Mouse (Mus musculus): ENCODE data around the gene Proser3. TPM values are rescaled to one million over a fixed set of nuclear protein-coding genes. Genes with fewer than 3 reads are reported as not detected.

Gene Proser3
- polyA plus RNA-seq, 1 experiment from 2014 or later: 8.0 TPM

DNA sequence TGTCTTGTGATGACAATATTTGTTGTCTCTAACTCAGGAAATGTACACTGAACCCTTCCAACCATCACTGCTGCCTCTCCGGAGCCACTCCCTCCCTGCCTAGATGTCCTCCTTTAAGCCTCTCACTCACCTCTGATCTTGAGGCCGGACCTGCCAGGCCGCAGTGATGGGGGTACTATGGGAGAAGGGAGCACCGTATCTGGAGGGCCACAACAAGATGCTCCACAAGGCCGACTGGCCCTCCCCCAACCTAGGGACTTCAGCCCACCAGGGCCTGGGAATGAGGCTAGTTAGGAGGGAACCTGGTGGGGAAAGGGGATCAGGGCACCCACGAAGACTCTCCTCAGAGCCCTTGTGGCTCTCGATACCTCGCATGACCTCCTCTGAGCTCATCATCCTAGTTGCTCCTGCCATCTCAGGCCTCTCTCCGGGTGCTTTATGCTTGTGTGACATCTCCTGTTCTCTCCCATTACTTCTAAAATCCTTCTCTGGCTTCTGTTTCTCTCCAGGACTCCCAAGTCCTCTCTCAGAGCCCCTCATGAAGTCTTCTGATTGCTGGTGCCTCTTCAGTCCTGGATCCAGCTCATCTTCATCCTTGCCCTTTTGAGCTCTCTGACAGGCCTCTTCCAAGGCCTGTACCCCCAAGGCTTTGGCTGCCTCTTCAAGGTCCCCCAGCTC lies 39.0 kb upstream of the Proser3 start:
- Histone ChIP-seq H3K4me1 (replicated peaks) (peaks cover 22% of the 10 kb centered on the region), H3K9me3 (replicated peaks) (no peaks in the 10 kb centered on the region), H3K9ac (no peak overlapping the region), H3K27me3 (0 out of 2 replicates have a peak, but pooled peaks cover 2% of the 10 kb centered on the region), H3K4me3 (no peak overlapping the region), H3K4me2 (no peak overlapping the region), H3K36me3 (peaks cover 3% of the 10 kb centered on the region; the same call in 1 of the 2 replicates), H3K27ac (no peak overlapping the region)
- WGBS: 77% methylated on average over 9 of the region's 9 CpGs
- ATAC-seq (replicated peaks; ENCODE audit: insufficient number of reproducible peaks, insufficient read depth, low FRiP score, low read depth): no peak

DNA sequence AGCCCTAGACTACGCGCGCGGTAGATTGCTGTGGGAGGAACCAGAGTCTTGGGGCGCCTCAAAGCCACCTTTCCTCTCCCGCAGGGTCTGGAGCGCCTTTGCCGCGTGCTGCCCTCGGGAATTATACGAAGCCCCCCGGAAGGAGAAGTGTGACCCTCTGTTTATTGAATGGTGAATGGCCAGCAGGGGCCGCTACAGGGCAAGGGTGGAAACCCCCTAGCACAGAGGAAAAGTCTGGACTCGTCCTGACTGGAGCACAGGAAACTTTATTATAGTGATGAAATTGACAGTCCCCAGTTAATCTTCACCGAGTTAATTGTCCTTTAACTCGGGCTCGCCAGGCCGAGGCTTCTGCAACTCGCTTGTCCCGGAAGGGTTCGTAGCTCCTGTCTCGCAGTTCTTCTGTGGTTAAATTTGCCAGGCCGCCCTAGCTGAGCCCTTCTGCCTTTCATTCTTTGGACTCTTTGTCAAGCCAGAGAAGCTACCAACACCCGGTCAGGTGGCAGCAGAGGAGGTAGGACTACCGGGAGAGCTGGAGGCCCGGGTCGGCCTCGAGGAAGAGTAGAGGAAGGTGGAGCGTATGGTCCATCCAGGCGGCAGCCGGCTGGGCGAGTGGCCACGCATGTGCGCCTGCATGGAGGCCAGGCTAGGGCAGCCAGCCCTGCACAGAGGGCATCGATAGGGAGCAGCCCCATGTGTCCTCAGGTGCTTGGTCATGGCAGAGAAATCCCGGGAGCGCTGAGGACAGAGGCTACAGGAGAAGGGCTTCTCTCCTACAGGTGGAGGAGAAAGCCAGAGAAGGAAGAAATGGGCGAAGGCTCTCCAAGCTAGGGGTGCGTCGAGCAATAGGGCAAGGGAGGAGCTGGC lies 37.6 kb upstream of the Proser3 start:
- Histone ChIP-seq H3K4me3 (peak overlapping the region; percentile 99), H3K27ac (peak overlapping the region; percentile 95), H3K4me2 (peak overlapping the region; percentile 87), H3K9ac (peak overlapping the region; percentile 99), H3K9me3 (replicated peaks) (no peaks in the 10 kb centered on the region), H3K27me3 (0 out of 2 replicates have a peak, but pooled peaks cover 2% of the 10 kb centered on the region), H3K36me3 (peaks cover 11% of the 10 kb centered on the region), H3K4me1 (replicated peaks) (peaks cover 22% of the 10 kb centered on the region)
- peak; percentile 62 for ATAC-seq (replicated peaks; ENCODE audit: insufficient number of reproducible peaks, insufficient read depth, low FRiP score, low read depth)
- WGBS: 27% methylated on average over 40 of the region's 40 CpGs

DNA sequence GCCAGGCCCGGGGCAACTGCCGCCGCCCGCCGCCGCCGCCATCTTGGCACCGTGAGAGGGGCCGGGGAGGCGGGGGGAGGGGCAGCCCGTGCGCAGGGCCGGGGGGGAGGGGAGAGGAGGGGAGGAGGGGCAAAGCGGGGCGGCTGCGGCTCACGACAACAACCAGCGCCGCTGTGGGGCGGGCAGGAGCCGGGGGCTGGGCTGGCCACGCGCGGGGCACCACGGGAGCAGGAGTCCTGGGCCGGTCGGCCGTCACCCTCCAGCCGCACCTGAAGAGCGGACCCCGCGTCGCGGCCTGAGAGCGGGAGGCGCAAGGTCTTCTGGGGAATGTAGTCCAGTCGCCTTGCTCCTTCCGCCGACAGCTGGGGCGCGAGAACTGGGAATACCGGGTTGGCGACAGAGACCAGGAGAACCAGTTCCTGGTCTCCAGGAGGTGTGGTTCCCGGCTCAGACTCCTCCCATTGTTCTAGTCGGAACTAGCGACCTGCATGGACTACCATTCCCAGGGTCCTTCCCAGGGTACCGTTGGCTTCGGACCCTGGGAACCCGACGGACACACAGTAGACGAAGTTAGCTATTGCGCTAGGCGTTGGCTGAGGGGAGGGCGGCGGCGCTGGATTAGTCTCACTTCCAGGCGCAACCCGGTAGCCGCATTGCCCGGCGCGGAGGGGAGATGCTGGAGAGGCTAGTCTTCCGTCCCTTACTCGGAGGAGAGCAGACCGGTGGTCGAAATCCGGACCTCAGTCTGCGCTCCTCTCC lies 36.8 kb upstream of the Proser3 start, which contains the start of gene Kmt2b:
Gene Kmt2b (minus strand): TSS at position 51 of the 759 bp plus-strand sequence.
- WGBS: under 1% methylated on average over 54 of the region's 68 CpGs
- Histone ChIP-seq H3K9ac (peak within 1 kb of the TSS; percentile 99), H3K27me3 (no peaks in the 10 kb centered on the region), H3K27ac (peak within 1 kb of the TSS; percentile 95), H3K9me3 (replicated peaks) (no peaks in the 10 kb centered on the region), H3K4me2 (peak within 1 kb of the TSS; percentile 87), H3K4me1 (replicated peaks) (peaks cover 22% of the 10 kb centered on the region), H3K36me3 (peaks cover 19% of the 10 kb centered on the region), H3K4me3 (peak within 1 kb of the TSS; percentile 99)
- peak; percentile 95 for ATAC-seq (replicated peaks; ENCODE audit: insufficient number of reproducible peaks, insufficient read depth, low FRiP score, low read depth)

DNA sequence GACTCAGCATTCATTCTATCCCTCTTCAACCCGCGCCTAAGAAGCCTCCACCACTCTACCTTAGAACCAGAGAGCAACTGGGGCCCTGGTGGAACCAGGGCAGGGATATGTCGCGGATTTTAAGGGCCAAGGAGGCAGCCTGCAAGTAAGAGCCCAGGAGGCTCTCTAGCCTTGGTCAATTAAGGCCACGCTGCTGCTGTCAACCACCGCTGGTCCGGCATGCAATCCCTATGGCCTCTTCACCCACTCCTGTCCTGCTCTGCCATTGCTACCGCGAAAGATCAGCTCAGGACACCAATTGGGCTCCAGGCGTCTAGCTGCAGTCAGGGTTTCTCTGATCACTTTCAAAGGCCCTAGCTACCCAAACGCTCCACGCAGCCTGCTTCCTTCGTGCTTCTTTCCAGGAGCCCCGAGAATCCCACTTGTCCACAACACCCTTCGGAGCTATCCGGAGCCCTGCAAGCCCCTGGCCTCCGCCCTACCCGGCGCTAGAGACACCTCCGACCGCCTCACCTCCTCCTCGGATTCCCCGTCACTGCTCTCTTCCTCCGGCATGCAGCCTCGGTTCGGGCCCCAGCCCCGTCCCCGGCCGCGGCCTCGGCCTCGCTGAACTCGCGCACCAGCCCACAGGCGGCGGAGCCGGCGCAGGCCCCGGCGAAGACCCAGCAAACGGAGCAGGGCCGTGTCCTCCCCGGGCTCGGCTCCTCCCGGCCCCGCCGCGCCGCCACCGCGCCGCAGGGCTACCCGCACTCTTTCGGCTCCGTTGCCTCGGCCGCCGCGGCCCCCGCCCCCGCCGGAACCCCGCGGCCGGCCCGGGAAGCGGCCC lies 36.0 kb upstream of the Proser3 start:
- Histone ChIP-seq H3K4me2 (peak overlapping the region; percentile 87), H3K27me3 (no peaks in the 10 kb centered on the region), H3K9ac (peak overlapping the region; percentile 99), H3K36me3 (peaks cover 27% of the 10 kb centered on the region), H3K9me3 (replicated peaks) (no peaks in the 10 kb centered on the region), H3K27ac (peak overlapping the region; percentile 95), H3K4me1 (replicated peaks) (peaks cover 22% of the 10 kb centered on the region), H3K4me3 (peak overlapping the region; percentile 99)
- ATAC-seq (replicated peaks; ENCODE audit: insufficient number of reproducible peaks, insufficient read depth, low FRiP score, low read depth): peak; percentile 10
- WGBS: under 1% methylated on average over 67 of the region's 67 CpGs

DNA sequence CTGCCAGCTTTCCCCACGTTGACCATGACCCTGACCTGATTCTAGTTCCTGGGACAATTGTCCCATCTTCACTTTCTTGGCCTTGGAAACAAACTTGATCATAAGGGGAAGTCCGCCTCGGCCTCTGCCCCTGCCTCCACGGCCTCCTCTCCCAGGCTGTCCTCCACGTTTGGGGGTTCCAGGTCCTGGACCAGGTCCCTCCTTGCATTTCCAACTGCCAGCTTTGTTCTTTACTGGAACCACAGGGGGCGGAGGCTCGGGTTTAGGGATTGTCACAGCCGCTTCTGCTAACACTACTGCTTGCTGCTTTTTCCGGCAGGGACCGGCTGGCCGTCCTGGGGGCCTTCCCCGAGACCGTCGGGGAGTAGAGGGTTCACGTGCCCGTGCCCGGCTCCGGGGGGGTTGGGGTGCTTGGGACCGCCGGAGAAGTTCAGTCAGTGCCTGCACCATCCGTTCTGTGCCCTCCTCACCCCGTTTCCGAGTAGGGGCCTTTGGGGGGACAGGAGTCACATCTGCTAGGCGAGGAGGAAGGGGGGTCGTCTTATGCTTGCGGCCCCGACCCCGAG lies 34.4 kb upstream of the Proser3 start:
- peak overlapping the region; percentile 99; the same call in 1 of the 2 replicates for H3K4me3 ChIP-seq
- no peak overlapping the region for H3K27ac ChIP-seq
- H3K27me3 ChIP-seq: no peaks in the 10 kb centered on the region
- H3K4me1 ChIP-seq (replicated peaks): peaks cover 22% of the 10 kb centered on the region
- no peaks in the 10 kb centered on the region for H3K9me3 ChIP-seq (replicated peaks)
- 90% methylated on average over 28 of the region's 28 CpGs for WGBS
- ATAC-seq (replicated peaks; ENCODE audit: insufficient number of reproducible peaks, insufficient read depth, low FRiP score, low read depth): no peak
- H3K36me3 ChIP-seq: peaks cover 42% of the 10 kb centered on the region
- H3K4me2 ChIP-seq: no peak overlapping the region
- H3K9ac ChIP-seq: no peak overlapping the region

DNA sequence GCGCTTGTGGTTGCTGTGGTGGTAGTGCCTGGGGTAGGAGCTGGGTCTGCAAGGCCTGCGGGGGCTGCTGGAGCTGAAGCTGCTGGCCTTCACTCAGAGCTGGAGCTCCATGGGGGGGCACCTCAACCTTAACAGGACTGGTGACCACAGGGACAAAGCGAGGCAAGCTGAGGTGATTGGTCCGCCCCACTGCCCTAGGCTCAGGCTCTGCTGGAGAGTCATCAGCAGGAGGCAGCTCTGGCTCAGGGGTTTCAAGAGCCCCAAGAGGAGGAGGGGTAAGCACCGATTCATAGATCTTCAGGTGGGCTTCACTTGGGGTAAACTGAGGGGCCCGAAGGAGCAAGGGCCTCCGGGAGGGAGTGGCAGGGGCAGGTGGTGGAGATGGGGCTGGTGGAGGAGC lies 33.1 kb upstream of the Proser3 start:
- Histone ChIP-seq H3K4me2 (no peak overlapping the region), H3K4me3 (no peak overlapping the region), H3K36me3 (peaks cover 54% of the 10 kb centered on the region), H3K9ac (no peak overlapping the region), H3K27ac (no peak overlapping the region), H3K9me3 (replicated peaks) (no peaks in the 10 kb centered on the region), H3K27me3 (no peaks in the 10 kb centered on the region), H3K4me1 (replicated peaks) (peaks cover 22% of the 10 kb centered on the region)
- ATAC-seq (replicated peaks; ENCODE audit: insufficient number of reproducible peaks, insufficient read depth, low FRiP score, low read depth): no peak
- 92% methylated on average over 7 of the region's 7 CpGs for WGBS

DNA sequence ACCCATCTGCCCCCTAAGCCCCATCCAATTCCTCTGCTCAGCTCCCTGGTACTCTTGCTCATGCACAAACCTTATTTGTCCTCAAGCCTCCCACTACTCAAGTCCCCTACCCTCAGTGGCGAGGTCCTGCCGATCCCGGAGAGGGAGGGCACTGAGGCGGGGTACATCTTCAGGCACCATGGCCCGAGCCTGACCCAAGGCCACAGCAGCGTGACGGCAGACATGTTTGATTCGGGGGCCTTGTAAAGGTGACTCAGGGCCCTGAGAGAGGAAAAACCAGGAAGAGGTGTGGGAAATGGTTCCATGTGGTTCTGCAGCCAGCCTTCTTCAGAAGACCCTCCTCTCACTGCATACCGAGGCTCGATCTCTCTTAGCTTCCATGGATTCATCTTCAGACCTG lies 32.2 kb upstream of the Proser3 start:
- Histone ChIP-seq H3K4me1 (replicated peaks) (peaks cover 16% of the 10 kb centered on the region), H3K36me3 (peaks cover 63% of the 10 kb centered on the region), H3K27me3 (no peaks in the 10 kb centered on the region), H3K9me3 (replicated peaks) (no peaks in the 10 kb centered on the region), H3K4me2 (no peak overlapping the region), H3K9ac (no peak overlapping the region), H3K4me3 (no peak overlapping the region), H3K27ac (no peak overlapping the region)
- no peak for ATAC-seq (replicated peaks; ENCODE audit: insufficient number of reproducible peaks, insufficient read depth, low FRiP score, low read depth)
- 92% methylated on average over 10 of the region's 10 CpGs for WGBS

DNA sequence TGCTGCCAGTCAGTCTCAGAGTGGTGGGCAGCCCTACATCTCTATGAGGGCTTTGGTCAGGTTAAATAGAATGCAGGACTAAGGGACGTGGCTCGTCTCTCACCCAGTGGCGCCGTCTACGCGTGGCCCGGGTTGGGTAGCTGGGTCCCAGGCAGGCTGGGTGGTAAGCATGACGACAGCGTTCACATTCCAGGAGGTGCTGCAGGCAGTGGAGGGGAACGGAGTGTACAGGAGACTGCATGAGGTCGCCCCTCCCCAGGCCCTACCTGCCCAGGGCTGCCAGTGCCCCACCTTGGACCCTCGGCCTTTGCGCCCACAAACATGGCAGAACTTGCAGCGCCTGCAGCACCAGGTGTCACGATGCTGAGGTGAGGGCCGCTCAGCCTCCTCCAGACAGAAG lies 29.4 kb upstream of the Proser3 start:
- H3K27ac ChIP-seq: no peak overlapping the region
- H3K27me3 ChIP-seq: no peaks in the 10 kb centered on the region
- H3K4me3 ChIP-seq: no peak overlapping the region
- peaks cover 91% of the 10 kb centered on the region for H3K36me3 ChIP-seq
- H3K4me2 ChIP-seq: no peak overlapping the region
- no peaks in the 10 kb centered on the region for H3K9me3 ChIP-seq (replicated peaks)
- H3K9ac ChIP-seq: no peak overlapping the region
- H3K4me1 ChIP-seq (replicated peaks): peaks cover 2% of the 10 kb centered on the region; the same call in 1 of the 2 replicates
- WGBS: 94% methylated on average over 16 of the region's 16 CpGs
- no peak for ATAC-seq (replicated peaks; ENCODE audit: insufficient number of reproducible peaks, insufficient read depth, low FRiP score, low read depth)

DNA sequence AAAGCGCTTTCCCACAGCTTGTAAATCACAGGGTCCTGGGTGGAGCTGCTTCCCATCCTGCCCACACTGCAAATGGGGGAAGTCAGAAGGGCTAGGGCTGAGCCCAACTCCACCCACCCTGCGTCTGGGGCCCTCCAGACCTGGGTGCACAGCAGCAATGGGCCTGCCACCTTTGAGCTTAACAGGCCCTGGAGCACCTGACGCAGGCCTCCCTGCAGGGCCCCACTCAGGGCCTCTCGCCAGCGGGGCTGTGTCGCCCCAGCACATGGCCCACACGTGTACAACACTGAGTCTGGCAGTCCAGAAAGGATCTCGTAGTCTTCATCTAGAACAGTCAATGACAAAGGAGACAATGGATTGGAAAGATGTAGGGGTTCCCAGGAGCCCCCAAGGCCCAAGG lies 27.9 kb upstream of the Proser3 start:
- H3K36me3 ChIP-seq: peaks cover 98% of the 10 kb centered on the region
- no peak overlapping the region for H3K9ac ChIP-seq
- no peaks in the 10 kb centered on the region for H3K27me3 ChIP-seq
- 91% methylated on average over 8 of the region's 8 CpGs for WGBS
- no peaks in the 10 kb centered on the region for H3K4me1 ChIP-seq (replicated peaks)
- H3K9me3 ChIP-seq (replicated peaks): no peaks in the 10 kb centered on the region
- H3K4me3 ChIP-seq: no peak overlapping the region
- H3K4me2 ChIP-seq: no peak overlapping the region
- ATAC-seq (replicated peaks; ENCODE audit: insufficient number of reproducible peaks, insufficient read depth, low FRiP score, low read depth): no peak
- H3K27ac ChIP-seq: no peak overlapping the region

DNA sequence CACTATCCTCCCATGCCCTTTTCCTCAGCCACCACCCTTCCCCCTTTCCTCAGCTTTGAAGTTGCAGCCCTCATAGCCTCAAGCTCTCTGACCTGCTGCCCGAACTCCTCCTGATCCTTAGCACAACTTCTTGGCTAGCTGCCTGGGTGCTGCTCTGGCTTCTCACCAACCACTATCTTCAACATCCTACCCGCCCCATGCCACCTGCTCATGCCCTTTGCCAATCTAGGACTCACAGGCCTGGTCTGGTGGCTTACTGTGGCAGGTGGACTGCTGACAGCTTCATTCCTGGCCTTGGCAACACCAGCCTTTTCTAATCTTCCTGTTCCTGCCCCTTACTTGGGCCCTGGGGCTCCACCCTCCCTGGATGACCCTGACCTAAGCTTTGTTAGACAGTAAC lies 20.9 kb upstream of the Proser3 start:
- no peak for ATAC-seq (replicated peaks; ENCODE audit: insufficient number of reproducible peaks, insufficient read depth, low FRiP score, low read depth)
- Histone ChIP-seq H3K4me2 (no peak overlapping the region), H3K36me3 (peaks cover 89% of the 10 kb centered on the region), H3K27me3 (no peaks in the 10 kb centered on the region), H3K4me3 (no peak overlapping the region), H3K9ac (no peak overlapping the region), H3K27ac (peak overlapping the region; percentile 36; the same call in 1 of the 2 replicates), H3K4me1 (replicated peaks) (peaks cover 7% of the 10 kb centered on the region; the same call in 1 of the 2 replicates), H3K9me3 (replicated peaks) (no peaks in the 10 kb centered on the region)
- 32% methylated on average over 2 of the region's 2 CpGs for WGBS

Data from heart, embryonic 15.5 days (tissue).